Mouse (Mus musculus): ENCODE data around the gene Phc1. TPM values are rescaled to one million over a fixed set of nuclear protein-coding genes. Genes with fewer than 3 reads are reported as not detected.
"Not testable (repeated sequence)": the region's sequence is repeated elsewhere in the genome, so short reads cannot be mapped to it uniquely, and the experiment has no call there.

Gene Phc1
- total RNA-seq (2021): 10 to 100 TPM; 41.8 to 43.9 TPM
- long read RNA-seq, experiment 1, partial matches to known transcripts: 7 of 8 reads
- long read RNA-seq, experiment 1, other reads (novel, unspliced or antisense): 0 of 8 reads
- long read RNA-seq, experiment 2, partial matches to known transcripts: 11 of 11 reads
- long read RNA-seq, experiment 2, other reads (novel, unspliced or antisense): 0 of 11 reads

DNA sequence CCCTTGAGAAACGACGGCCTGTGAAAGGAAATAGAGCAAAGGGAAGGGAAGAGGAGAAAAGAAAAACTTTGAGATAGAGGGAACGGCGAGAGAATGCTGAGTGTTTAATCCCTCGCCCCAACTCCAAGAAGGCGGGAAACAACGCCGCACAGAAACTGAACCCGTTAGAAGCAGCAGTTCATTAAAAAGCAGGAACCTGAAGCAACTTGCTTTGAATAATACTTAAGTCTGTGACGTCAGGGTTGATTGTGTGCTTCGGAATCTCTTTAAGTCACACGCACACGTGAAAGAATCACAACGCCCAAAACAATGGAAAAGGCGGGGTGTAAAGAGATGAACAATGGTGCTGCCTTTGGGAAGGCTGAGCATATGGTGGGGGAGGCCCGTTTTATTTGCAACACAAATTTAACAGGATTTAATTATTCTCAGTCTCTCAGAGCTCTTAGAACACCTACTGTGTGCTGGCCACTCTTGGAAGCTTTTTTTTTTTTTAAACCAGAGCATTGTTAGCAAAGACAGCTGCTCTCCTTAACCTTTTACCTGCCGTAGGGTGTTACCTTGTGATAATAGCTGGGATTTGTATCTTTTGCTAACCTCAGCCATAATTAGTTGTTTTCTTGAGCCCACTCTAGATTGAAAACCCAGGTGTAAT, at the start of gene Phc1:
Gene Phc1 (minus strand): TSS at position 213 of the 652 bp plus-strand sequence.
- DNase-seq (ENCODE audit: low spot score in 2 of 2): no peak

DNA sequence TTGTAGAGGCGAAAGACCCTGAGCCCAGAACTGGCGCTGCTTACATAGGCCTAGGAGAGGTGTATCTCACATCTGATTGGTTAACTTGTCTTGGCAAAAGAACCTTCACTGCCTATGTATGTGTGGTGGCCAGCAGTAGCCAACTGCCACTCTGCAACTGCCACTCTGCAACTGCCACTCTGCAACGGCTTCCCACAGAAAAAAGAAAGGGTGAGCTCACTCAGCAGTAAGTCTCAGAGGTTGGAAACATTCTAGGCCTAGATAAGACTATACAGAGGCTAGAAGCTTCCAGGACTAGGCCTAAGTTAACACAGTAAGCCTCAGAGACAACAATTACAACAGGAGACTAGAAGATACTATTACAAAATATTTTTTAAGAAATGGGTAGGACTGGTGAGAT, 49.6 kb upstream of the Phc1 start:
- not testable (repeated sequence) for DNase-seq (ENCODE audit: low spot score in 2 of 2)

DNA sequence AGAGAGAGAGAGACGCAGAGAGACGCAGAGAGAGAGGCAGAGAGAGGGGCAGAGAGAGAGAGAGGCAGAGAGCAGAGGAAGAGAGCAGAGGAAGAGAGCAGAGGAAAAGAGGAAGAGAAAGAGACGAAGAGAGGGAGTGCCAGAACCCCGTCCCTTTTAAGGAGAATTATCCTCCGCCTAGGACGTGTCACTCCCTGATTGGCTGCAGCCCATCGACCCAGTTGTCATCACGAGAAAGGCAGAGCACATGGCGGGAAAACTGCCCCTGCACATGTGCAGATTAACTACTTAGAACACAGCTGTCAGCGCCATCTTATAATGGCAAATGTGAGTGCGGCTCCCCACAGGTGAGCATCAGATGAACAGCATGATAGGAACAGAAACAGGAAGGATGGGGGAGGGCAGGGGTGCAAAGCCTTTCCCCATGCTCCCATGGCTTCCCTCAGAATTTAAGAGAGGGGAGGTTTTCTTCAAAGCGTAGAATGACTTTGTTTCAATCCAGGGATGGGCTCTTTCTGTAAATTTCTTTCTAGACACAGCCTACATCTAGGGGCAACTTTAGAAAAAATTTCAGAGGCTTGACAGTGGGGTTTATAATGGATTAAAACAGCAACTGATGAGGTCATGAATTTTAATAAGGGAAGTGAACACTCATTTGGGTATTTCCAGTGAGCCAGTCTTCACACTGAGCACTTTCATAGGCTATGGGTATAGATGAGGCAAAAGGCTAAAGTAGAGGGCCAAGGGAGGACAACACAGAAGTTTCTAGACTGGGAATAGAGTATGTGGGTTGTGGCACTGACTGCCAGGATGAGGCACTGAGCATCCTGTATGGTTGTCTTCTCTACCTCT, 47.0 kb upstream of the Phc1 start:
- DNase-seq (ENCODE audit: low spot score in 2 of 2): not testable (repeated sequence)

DNA sequence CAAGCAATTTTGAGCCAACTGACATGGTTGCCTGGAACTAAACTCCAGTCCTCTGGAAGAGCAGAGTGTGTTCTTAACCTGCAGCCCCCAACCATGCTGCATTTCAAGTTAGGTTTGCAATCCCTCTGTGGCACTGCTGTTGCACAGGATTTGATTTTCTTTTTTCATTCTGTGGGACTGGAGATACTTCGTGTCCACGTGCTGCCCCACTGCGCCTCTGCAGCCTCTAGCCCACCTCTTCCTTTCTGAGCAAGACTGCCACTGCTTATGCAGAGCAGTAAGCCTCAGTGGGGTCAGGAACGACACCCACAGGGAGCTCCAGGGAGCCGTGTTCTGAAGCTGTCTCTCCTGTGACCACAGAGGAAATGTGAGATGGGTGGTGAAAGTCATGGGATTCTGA, 45.4 kb upstream of the Phc1 start:
- no peak for DNase-seq (ENCODE audit: low spot score in 2 of 2)

DNA sequence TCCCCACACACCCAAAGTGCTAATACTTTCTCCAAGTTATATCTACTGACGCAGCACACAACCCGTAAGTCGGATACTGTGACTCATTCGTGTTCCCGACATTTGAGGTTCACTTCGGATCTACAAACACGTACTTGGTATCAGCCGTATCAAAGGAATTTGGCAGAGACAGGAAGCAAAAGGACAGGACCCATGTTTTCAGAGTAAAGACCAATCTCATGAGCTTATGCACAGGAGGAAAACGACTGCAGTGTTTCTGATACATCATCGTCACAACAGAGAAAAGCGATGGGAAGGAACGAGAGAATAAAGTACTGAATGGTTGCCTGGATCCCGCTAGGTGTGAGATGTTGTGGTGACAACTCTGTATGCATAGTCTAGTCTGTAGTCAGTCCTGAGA, 44.5 kb upstream of the Phc1 start:
- no peak for DNase-seq (ENCODE audit: low spot score in 2 of 2)

DNA sequence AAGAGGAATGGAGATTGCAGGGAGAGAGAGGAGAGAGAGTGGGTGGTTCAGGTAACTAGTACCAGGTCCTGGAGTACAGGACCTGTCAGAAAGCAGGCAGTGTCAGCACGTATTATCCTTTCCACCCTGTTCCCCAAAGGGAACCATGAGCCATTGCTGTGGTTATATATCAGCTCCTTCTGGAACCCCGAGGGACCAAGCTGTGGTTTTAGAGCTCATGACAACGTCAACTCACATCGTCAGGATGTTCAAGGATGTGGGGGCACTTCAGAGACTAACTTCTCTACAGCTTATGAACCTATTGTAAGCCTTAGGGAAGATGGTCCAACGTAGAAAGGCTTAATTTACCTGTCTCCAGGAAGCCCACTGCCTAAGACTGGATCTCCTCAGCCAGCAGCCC, 42.9 kb upstream of the Phc1 start:
- DNase-seq (ENCODE audit: low spot score in 2 of 2): no peak

DNA sequence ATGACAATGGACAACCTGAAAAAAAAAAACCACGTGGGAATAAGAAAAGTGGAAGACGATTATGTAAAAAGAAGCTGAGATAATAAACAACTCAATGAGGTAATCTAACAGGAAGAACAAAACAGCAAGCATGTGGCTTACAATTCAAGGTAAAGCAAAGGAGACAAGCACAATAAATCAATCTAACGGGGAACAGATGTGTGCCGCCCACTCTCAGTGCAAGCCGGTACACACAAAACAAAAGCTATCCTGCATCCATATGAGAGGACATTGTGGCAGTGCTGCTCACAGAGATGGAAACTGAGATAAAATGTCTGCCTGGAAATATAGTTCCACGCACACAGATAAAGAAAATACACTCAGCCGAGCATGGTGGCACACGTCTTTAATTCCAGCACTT, 41.7 kb upstream of the Phc1 start:
- no peak for DNase-seq (ENCODE audit: low spot score in 2 of 2)

DNA sequence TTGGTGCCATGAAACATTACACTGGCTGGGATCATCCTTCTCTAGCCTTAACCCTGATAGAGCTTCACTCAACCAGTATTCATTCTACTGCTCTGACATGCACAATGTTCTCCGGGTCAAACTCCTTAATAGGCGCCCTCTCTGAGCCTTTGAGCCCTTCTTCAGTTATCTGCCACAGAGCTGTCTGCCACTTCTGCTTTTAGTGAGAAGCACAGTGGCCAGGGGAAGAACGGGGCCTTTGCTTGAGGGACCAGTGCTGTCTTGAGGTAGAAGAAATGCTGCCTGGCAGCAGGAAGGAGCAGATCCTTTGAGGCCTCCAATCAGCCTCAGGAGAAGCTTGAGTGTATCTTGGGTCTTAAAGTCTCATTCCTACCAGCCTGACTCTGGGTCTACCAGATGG, 27.9 kb upstream of the Phc1 start:
- no peak for DNase-seq (ENCODE audit: low spot score in 2 of 2)

DNA sequence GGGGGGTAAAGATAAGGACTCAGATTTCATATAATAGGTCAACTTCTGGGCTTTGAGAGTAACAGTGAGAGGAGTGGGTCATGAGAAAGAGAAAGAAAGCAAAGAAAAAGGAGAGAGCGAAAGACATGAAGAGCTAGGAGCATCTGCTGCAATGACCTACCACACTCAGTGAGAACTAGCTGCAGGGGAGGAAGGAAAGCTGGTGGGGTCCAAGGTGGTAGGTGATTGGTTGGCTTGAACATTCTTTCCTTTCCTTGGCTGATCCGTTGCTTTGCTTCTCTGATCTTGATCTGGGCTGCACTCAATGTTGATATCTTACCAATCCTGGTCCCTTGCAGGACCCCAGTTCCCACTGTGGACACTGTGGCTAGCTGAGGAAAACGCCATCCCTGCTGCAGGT, 26.6 kb upstream of the Phc1 start:
- DNase-seq (ENCODE audit: low spot score in 2 of 2): no peak

DNA sequence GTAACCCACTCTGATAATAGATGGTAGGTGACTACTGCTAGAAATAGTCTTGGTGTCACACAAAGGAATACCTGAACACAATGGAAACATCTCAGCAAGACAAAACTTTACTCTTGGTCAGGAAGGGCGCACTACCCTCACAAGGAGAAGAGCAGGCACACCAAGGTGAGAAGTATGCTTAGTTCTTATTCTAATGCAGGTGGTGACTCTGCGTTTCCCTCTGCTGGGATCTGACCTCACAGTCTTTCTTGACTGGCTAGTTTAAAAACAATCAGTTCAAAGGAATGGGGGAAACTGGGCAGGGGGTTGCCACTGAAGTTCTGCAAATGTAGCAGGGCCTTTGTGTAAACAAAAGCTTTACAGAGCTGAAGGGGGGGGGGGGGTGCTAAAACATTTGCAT, 25.9 kb upstream of the Phc1 start:
- no peak for DNase-seq (ENCODE audit: low spot score in 2 of 2)

DNA sequence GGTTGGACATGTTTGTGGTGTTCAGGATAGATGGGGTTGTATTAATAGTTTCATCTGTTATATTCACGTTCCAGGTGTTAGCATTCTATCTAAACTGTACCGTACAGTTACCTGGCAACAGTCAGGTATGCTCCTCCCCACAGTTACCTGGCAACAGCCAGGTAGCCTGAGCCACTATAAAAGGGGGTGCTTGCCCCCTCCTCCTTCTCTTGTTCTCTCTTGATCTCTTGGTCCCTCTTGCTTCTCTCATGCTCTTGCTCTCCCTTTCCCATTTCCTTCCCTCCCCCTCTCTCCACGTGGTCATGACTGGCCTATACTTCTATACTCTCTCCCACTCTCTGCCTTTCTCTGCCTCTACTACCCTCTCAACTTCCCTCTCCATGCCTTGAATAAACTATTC, 25.3 kb upstream of the Phc1 start:
- no peak for DNase-seq (ENCODE audit: low spot score in 2 of 2)

DNA sequence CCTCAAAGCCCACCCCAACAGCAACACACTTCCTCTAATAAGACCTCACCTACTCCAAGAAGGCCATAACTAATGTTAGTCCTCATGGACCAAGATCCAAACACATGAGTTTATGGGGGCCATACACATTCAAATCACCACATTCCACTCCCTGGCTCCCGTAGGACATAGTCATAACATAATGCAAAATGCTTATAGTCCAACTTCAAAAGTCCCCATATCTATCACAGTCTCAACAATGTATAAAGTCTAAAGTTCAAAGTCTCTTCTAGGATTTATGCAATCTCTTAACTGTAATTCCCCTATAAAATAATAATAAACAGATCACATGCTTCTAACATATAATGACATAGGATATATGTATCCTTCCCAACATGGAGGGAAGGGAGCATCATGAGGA, 16.7 kb upstream of the Phc1 start:
- no peak for DNase-seq (ENCODE audit: low spot score in 2 of 2)

DNA sequence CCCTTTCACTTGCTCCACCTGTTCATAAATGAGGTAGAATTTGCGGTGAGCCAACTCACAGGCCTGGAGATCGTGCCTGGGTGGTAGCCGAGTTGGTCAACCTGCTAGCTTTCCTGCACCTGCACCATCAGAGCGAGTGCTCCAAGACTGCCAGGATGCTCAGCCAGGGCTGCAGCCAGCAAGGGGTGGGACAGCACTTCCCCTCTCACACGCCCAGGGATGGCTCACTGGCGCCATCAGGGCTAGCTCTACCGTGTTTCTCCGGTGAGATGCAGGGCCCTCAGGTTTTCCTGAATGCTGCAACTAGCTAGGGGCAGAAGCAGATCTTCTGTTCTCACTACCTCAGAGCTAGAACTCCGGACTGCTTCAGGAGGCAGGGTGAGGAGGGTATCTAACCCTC, 15.5 kb upstream of the Phc1 start:
- DNase-seq (ENCODE audit: low spot score in 2 of 2): no peak

DNA sequence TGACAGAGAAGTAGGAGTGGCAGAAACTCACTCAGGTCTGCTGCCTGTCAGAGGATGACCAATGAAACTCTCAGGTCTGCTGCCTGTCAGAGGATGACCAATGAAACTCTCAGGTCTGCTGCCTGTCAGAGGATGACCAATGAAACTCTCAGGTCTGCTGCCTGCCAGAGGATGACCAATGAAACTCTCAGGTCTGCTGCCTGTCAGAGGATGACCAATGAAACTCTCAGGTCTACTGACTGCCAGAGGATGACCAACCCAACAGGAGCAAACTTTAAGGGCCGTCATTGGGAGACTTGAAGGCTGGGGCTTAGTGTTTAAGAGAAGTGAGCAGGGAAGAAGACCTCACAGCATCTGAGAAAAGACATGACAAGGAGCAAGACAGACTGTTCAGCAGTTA, 7.0 kb upstream of the Phc1 start:
- DNase-seq (ENCODE audit: low spot score in 2 of 2): not testable (repeated sequence)

DNA sequence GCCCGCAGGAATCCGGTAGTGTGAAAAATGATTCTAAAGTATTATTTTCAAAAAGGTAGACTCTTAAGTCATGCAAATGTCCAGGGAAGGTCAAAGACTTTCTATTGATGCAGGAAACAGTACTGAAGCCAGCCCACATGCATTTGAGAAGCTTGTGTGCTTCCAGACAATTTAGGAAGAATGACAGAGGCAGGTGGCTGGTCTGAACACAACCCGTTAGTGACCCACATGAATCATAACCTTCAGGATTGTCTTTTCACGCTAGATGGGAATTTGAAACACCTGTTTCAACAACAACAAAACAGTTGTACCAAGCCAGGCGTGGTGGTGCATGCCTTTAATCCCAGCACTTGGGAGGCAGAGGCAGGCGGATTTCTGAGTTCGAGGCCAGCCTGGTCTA, 6.0 kb upstream of the Phc1 start:
- no peak for DNase-seq (ENCODE audit: low spot score in 2 of 2)

DNA sequence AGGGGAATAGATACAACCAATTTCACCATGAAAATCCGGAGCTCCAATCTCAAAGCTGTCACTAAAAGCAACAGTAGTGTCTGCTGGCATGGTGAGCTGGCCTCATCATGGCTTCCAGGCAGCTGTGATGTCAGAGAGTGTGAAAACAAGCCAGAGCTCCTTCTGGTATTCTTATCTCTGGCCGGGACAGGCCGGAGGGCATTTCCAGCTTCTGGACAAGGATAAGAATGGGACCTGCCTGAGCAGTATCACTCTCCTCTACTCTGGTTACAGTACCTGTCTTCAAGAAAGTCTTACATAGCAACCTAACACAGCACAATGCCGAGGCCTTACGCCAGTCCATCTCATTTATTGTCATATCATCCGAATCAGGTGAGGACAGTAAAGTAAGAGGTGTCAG, 5.4 kb upstream of the Phc1 start:
- no peak for DNase-seq (ENCODE audit: low spot score in 2 of 2)

DNA sequence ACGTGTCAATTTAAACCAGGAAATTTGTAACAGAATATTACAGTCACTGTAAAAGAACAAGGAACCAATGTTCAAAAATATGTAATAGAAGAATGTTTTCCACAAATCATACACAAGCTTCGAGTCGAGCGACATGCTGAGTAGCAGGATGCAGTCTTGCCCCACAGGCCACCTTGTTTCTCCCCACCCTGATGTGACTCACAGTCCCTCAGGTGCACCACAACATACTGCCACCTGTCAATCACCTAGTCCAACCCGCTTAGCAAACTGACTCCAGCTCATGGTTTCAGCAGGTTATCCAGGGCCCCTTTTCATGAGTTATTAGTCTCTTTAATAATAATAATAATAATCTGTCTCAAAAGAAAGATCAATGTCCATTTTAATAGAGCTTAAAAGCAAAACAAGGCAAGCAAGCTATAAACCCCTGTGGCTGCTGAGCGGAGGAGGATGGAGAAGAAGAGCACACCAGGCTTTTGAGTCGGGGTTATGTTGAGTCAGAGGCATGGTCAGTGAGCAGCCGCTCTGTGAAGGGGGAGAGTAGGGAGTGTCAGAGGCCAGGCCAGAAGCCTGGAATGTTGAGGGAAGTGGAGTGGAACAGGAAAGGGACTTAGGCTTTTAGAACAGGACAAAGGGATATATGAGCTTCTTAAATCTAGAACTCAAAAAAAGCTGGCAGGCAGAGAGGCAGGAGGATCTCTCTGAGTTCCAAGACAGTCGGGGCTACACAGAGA, 4.2 kb upstream of the Phc1 start:
- DNase-seq (ENCODE audit: low spot score in 2 of 2): no peak

DNA sequence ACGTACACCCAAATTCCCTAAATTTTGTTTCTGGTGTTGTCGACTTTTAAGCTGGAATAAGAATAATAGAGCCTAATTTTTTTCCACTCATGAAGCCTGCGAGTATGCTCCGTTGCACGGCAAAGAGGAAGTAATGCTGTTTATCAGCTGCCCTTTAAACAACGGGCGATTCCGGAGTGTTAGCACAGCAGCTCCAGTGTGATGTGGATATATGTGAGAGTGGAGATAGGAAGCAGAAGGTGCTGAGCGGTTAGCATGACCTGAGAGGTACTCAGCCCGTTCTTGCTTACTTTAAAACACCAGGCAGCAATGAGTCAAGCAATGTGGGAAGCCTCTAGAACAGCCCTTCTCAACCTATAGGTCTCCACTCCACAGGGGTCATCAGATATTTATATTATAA, 3.4 kb upstream of the Phc1 start:
- DNase-seq (ENCODE audit: low spot score in 2 of 2): no peak

DNA sequence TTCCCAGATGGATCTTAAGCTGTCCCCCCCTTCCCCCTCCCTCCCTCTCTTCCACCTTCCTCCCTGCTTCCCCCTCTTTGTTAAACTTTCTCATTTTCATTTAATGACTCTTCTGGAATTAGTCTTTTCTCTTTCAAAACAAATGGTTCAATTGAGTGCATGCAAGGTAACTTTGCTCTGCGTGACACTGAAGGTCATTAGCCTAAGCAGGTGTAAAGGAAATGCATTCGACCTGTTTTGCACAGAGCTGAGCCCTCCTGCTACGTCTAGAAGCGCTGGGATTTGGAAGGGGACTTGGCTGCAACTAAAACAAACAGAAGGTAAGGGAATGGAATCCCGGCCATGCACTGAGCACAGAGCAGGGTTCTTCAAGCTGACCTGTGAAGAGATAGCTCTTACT, 1.8 kb upstream of the Phc1 start:
- no peak for DNase-seq (ENCODE audit: low spot score in 2 of 2)

DNA sequence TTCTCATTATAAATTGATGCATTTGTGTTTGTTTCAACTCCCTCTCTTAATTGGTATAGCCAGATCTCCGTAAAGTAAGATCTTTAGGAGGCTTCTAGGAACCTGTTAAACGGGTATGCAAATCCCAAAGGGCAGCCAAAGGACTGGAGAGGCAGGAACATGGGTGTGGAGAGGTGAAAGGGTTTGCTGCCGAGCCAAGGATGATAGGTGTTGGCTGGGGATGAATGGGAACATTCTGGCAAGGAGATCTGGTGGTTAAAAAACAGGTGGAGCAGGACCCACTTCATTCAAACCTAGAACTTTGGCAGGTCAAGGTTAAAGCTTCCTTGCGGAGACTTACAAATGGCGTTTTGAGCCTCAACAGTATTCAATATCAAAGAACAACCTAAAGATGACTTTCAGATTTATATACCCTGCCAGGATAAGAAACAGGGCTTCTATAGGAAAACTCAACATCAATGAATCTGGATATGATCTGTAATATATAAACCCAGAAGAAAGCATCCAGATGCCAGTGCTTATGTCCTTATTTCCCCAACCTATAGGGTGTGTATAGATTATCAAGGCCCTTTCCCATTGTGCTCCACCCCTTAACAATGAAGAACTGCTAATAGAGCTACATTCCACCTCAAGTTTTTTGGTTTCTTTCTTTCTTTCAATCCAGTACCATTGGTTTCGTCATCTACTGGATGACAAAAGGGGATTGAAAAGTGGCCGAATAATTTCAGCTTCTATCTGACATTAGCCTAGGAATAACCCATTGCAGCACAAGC, 863 bp upstream of the Phc1 start:
- no peak for DNase-seq (ENCODE audit: low spot score in 2 of 2)

Measured in adrenal gland, postnatal 4 days (tissue).